Mouse (Mus musculus): Measurements from ENCODE around the gene C030005K15Rik. TPM values are rescaled to one million over a fixed set of nuclear protein-coding genes. Genes with fewer than 3 reads are reported as not detected.
"Not testable (repeated sequence)": the region's sequence is repeated elsewhere in the genome, so short reads cannot be mapped to it uniquely, and the experiment has no call there.

C030005K15Rik gene
- polyA plus RNA-seq (2015; fragmentation: Nextera tagmentation; extraction: Ambion mirVana) = not detected in 2 replicates

GRCm38 (mm10) chr10:97726655-97727054, at the start of gene C030005K15Rik:
Gene C030005K15Rik (minus strand): TSS chr10:97726755.
- not testable (repeated sequence) for H3K4me3 ChIP-seq (replicated peaks); H3K27ac ChIP-seq; ATAC-seq (ENCODE audit: insufficient read depth, low FRiP score, low read depth); H3K9me3 ChIP-seq; H3K27me3 ChIP-seq (replicated peaks); H3K36me3 ChIP-seq; H3K9ac ChIP-seq; H3K4me2 ChIP-seq; H3K4me1 ChIP-seq

GRCm38 (mm10) chr10:97768171-97768749, 41.7 kb upstream of the C030005K15Rik start:
- no peak for ATAC-seq (ENCODE audit: insufficient read depth, low FRiP score, low read depth)
- Histone ChIP-seq H3K4me1 (no peaks in the 10 kb centered on the region), H3K4me2 (no peak overlapping the region), H3K27ac (no peak overlapping the region), H3K27me3 (replicated peaks) (no peaks in the 10 kb centered on the region), H3K36me3 (no peaks in the 10 kb centered on the region), H3K4me3 (replicated peaks) (no peak overlapping the region), H3K9me3 (no peaks in the 10 kb centered on the region), H3K9ac (no peak overlapping the region)
- WGBS = 57% methylated on average over 5 of the region's 5 CpGs

GRCm38 (mm10) chr10:97753821-97754220, 27.3 kb upstream of the C030005K15Rik start:
- Histone ChIP-seq H3K4me3 (replicated peaks) (no peak overlapping the region), H3K27ac (no peak overlapping the region), H3K9me3 (no peaks in the 10 kb centered on the region), H3K27me3 (replicated peaks) (no peaks in the 10 kb centered on the region), H3K4me2 (no peak overlapping the region), H3K9ac (no peak overlapping the region), H3K4me1 (no peaks in the 10 kb centered on the region), H3K36me3 (no peaks in the 10 kb centered on the region)
- ATAC-seq (ENCODE audit: insufficient read depth, low FRiP score, low read depth) = no peak
- 75% methylated on average over 4 of the region's 4 CpGs for WGBS

- Histone ChIP-seq H3K9ac (no peak overlapping the region), H3K9me3 (no peaks in the 10 kb centered on the region), H3K4me2 (no peak overlapping the region), H3K36me3 (no peaks in the 10 kb centered on the region), H3K4me3 (replicated peaks) (no peak overlapping the region), H3K27ac (no peak overlapping the region), H3K27me3 (replicated peaks) (no peaks in the 10 kb centered on the region), H3K4me1 (no peaks in the 10 kb centered on the region)
- WGBS = 82% methylated on average over 3 of the region's 3 CpGs
- no peak for ATAC-seq (ENCODE audit: insufficient read depth, low FRiP score, low read depth)
Measured at GRCm38 (mm10) chr10:97747231-97747630, 20.7 kb upstream of the C030005K15Rik start.

- no peak for ATAC-seq (ENCODE audit: insufficient read depth, low FRiP score, low read depth)
- no peak overlapping the region for H3K4me2 ChIP-seq
- H3K36me3 ChIP-seq = no peaks in the 10 kb centered on the region
- no peaks in the 10 kb centered on the region for H3K4me1 ChIP-seq
- no peaks in the 10 kb centered on the region for H3K27me3 ChIP-seq (replicated peaks)
- WGBS = 32% methylated on average over 1 of the region's 1 CpGs
- no peak overlapping the region for H3K9ac ChIP-seq
- H3K4me3 ChIP-seq (replicated peaks) = no peak overlapping the region
- no peaks in the 10 kb centered on the region for H3K9me3 ChIP-seq
- H3K27ac ChIP-seq = no peak overlapping the region
Measured at GRCm38 (mm10) chr10:97725929-97726328, 626 bp downstream of the C030005K15Rik start.

GRCm38 (mm10) chr10:97722709-97723108, 3.8 kb downstream of the C030005K15Rik start:
- Histone ChIP-seq H3K4me1 (no peaks in the 10 kb centered on the region), H3K9ac (no peak overlapping the region), H3K4me3 (replicated peaks) (no peak overlapping the region), H3K27me3 (replicated peaks) (no peaks in the 10 kb centered on the region), H3K9me3 (no peaks in the 10 kb centered on the region), H3K4me2 (no peak overlapping the region), H3K36me3 (no peaks in the 10 kb centered on the region), H3K27ac (no peak overlapping the region)
- ATAC-seq (ENCODE audit: insufficient read depth, low FRiP score, low read depth) = no peak
- 89% methylated on average over 9 of the region's 9 CpGs for WGBS

- WGBS = 43% methylated on average over 1 of the region's 1 CpGs
- Histone ChIP-seq H3K9ac (no peak overlapping the region), H3K4me2 (no peak overlapping the region), H3K4me3 (replicated peaks) (no peak overlapping the region), H3K4me1 (no peaks in the 10 kb centered on the region), H3K27me3 (replicated peaks) (no peaks in the 10 kb centered on the region), H3K9me3 (no peaks in the 10 kb centered on the region), H3K27ac (no peak overlapping the region), H3K36me3 (no peaks in the 10 kb centered on the region)
- ATAC-seq (ENCODE audit: insufficient read depth, low FRiP score, low read depth) = no peak
Measured at GRCm38 (mm10) chr10:97720625-97721024, 5.9 kb downstream of the C030005K15Rik start.

- WGBS = 67% methylated on average over 2 of the region's 2 CpGs
- no peaks in the 10 kb centered on the region for H3K4me1 ChIP-seq
- H3K27ac ChIP-seq = no peak overlapping the region
- no peaks in the 10 kb centered on the region for H3K27me3 ChIP-seq (replicated peaks)
- H3K4me2 ChIP-seq = no peak overlapping the region
- H3K36me3 ChIP-seq = no peaks in the 10 kb centered on the region
- H3K4me3 ChIP-seq (replicated peaks) = no peak overlapping the region
- ATAC-seq (ENCODE audit: insufficient read depth, low FRiP score, low read depth) = no peak
- H3K9me3 ChIP-seq = no peaks in the 10 kb centered on the region
- no peak overlapping the region for H3K9ac ChIP-seq
Measured at GRCm38 (mm10) chr10:97718021-97718420, 8.5 kb downstream of the C030005K15Rik start.

- WGBS = 65% methylated on average over 1 of the region's 1 CpGs
- H3K36me3 ChIP-seq = no peaks in the 10 kb centered on the region
- no peak overlapping the region for H3K4me3 ChIP-seq (replicated peaks)
- H3K27me3 ChIP-seq (replicated peaks) = no peaks in the 10 kb centered on the region
- ATAC-seq (ENCODE audit: insufficient read depth, low FRiP score, low read depth) = no peak
- no peak overlapping the region for H3K9ac ChIP-seq
- H3K27ac ChIP-seq = no peak overlapping the region
- no peak overlapping the region for H3K4me2 ChIP-seq
- no peaks in the 10 kb centered on the region for H3K9me3 ChIP-seq
- H3K4me1 ChIP-seq = no peaks in the 10 kb centered on the region
Measured at GRCm38 (mm10) chr10:97717233-97717632, 9.3 kb downstream of the C030005K15Rik start.

- H3K27me3 ChIP-seq (replicated peaks) = no peaks in the 10 kb centered on the region
- no peaks in the 10 kb centered on the region for H3K36me3 ChIP-seq
- no peak for ATAC-seq (ENCODE audit: insufficient read depth, low FRiP score, low read depth)
- H3K9me3 ChIP-seq = no peaks in the 10 kb centered on the region
- no peak overlapping the region for H3K27ac ChIP-seq
- H3K9ac ChIP-seq = no peak overlapping the region
- no peaks in the 10 kb centered on the region for H3K4me1 ChIP-seq
- H3K4me2 ChIP-seq = no peak overlapping the region
- H3K4me3 ChIP-seq (replicated peaks) = no peak overlapping the region
- 73% methylated on average over 3 of the region's 3 CpGs for WGBS
Measured at GRCm38 (mm10) chr10:97715289-97715906, 11.2 kb downstream of the C030005K15Rik start.

- Histone ChIP-seq H3K4me1 (no peaks in the 10 kb centered on the region), H3K27me3 (replicated peaks) (no peaks in the 10 kb centered on the region), H3K36me3 (no peaks in the 10 kb centered on the region), H3K9ac (no peak overlapping the region), H3K9me3 (no peaks in the 10 kb centered on the region), H3K27ac (no peak overlapping the region), H3K4me2 (no peak overlapping the region), H3K4me3 (replicated peaks) (no peak overlapping the region)
- WGBS = 76% methylated on average over 4 of the region's 4 CpGs
- no peak for ATAC-seq (ENCODE audit: insufficient read depth, low FRiP score, low read depth)
Measured at GRCm38 (mm10) chr10:97714584-97714983, 12.0 kb downstream of the C030005K15Rik start.

GRCm38 (mm10) chr10:97712687-97713086, 13.9 kb downstream of the C030005K15Rik start:
- 4% methylated on average over 5 of the region's 5 CpGs for WGBS
- no peaks in the 10 kb centered on the region for H3K36me3 ChIP-seq
- H3K9ac ChIP-seq = no peak overlapping the region
- H3K27me3 ChIP-seq (replicated peaks) = no peaks in the 10 kb centered on the region
- no peak overlapping the region for H3K4me2 ChIP-seq
- H3K27ac ChIP-seq = no peak overlapping the region
- H3K4me3 ChIP-seq (replicated peaks) = no peak overlapping the region
- no peak; the same call in 1 of the 2 replicates for ATAC-seq (ENCODE audit: insufficient read depth, low FRiP score, low read depth)
- H3K9me3 ChIP-seq = no peaks in the 10 kb centered on the region
- no peaks in the 10 kb centered on the region for H3K4me1 ChIP-seq

Data from stomach, embryonic 15.5 days (tissue).